Mouse (Mus musculus): ENCODE data around the gene Dock7.
"Not testable (repeated sequence)": the region's sequence is repeated elsewhere in the genome, so short reads cannot be mapped to it uniquely, and the experiment has no call there.

Dock7 gene

DNA sequence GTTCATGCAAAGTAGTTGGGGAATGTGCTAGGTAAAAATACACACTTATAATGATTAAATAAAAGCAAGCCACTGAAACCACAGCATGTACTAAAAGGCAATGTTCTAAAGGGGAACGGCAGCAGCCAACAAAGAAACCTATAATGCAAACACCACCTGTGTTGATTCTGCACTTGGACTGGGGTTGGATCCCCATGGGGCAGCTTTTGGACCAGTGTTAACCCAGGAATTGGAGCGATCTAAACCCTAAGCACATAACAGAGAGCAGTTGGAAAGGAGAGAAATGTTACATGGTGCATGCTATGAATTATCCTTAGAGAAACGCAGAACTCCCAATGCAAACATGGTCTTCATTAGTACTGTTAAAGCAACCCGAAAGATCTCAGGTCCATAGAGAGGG, 127.2 kb downstream of the Dock7 start:
- no peak for DNase-seq

DNA sequence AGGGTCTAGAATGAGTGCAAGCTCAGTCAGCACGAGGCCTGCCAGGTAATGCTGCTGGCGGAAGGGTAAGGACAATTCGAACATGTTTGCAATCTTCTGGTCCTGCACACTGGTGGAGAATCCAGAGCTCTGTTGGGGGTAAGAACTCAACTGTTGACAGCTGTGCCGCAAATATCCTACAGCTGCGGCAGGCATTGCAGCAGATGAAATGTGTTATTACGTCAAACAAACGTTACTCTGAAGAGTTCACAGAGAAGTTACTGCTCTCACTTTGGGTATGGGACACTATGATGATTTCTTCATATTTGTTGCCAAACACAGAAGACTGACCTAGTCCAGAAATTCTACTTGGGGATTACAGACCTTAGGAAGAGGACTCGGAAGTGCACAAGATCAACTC, 136.0 kb downstream of the Dock7 start:
- DNase-seq: no peak

DNA sequence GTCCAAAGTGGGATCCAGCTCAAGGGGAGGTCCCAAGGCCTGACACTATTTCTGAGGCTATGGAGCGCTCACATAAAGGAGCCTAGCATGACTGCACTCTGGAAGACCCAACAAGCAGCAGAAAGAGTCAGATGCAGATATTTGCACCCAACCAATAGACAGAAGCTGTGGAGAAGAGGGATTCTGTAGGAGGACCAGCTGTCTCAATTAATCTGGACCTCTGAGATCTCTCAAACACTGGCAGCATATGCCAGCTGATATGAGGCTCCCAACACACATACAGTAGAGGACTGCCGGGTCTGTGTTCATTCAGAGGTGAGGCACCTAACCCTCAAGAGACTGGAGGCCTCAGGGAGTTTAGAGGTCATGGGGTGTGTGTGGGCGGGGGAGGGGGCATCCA, 140.7 kb downstream of the Dock7 start:
- DNase-seq: not testable (repeated sequence)

DNA sequence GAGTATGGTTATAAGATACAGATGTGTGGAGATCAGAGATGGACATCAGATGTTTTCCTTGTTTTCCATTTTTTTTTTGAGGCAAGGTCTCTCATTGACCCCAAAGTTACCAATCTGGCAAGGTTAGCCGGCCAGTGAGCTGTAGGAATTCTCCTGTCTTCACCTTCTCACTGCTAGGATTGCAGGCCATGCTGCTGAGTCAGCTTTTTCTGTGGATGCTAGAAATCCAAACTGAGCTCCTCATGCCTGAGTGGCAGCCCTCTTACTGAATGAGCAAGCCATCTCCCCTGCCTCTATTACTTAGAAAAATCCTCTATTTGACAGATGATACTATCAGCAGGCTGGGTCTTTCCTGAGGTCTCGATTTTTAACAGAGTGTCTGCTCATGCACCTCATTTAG, 142.0 kb downstream of the Dock7 start:
- DNase-seq: no peak

DNA sequence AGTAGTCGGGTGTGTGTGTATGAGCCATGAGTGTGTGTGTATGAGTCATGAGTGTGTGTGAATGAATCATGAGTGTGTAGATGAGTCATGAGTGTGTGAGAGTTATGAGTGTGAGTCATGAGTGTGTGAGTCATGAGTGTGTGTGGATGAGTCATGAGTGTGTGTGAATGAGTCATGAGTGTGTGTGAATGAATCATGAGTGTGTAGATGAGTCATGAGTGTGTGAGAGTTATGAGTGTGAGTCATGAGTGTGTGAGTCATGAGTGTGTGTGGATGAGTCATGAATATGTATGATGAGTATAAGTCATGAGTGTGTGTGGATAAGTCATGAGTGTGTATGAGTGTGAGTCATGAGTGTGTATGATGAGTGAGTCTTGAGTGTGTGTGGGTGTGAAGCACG, 142.4 kb downstream of the Dock7 start:
- not testable (repeated sequence) for DNase-seq

DNA sequence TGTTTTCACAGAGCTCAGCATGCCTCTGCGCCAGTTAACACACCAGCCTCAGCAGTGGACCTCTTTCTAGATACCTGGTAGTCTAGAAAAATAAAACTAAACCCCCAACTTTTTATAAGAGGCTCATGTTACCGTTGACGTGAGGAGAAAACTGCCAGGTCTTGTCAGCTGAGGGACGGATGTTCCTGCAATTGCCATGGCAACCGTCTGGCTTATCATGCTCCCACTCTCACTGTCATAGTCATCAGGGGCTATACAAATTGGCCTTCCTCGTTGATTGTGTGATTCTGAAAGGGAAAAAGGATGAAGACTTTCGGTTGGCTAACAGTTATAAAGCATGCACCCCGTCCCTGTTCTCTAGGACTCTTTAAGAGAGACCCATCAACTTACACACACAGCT, 145.0 kb downstream of the Dock7 start:
- DNase-seq: no peak

DNA sequence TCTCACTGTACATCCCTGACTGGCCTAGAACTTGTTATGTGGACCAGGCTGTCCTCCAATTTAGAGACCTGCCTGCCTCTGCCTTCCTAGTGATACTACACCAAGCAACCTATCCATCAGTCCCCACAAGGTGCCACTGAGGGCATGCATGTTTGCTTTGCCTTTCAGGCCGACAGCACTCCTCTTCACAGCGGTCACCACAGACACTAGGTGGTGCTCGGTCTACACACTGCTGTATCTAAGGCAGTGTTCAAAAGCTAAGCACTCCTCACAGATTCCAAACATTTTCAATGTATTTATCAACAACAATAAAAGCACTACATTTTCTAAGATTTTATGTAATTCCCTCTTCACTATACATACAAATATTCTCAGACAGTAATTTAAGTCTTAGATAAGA, 150.8 kb downstream of the Dock7 start:
- DNase-seq: no peak

DNA sequence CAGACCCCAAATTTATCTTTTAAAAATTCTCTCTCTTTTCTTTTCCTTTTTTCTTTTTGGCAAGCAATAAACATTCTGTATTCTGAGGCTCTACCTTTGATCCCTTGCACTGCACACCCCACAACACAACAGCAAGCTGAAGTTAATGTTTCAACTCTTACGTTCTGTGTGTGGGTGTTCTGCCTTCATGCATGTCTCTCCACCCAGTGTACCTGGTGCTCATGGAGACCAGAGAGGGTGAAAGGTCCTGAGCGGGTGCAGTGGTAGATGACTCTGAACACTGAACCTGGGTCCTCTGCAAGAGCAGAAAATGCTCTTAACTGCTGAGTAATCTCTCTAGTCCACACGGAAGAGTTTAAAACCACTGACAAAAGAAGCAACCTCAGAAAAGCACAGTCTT, 160.5 kb downstream of the Dock7 start:
- DNase-seq: peak; percentile 50

DNA sequence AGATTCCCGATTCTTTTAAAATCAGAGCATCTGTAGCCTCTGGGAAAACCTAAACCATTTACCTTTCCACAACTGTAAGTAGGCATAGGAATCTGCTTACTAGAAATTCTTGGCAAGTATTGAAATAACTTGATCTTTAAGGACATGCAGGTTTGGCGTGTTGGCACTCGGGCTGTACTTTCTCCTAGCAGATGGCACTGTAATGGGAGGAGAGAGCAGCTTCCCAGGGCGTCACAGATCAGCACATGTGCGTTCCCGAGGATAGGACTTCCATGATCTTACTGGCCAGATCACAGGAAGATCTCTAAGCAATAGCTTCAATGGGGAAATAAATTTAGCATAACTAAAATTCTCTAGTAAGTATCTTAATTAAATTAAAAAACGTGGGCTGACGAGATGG, 164.7 kb downstream of the Dock7 start:
- no peak for DNase-seq

DNA sequence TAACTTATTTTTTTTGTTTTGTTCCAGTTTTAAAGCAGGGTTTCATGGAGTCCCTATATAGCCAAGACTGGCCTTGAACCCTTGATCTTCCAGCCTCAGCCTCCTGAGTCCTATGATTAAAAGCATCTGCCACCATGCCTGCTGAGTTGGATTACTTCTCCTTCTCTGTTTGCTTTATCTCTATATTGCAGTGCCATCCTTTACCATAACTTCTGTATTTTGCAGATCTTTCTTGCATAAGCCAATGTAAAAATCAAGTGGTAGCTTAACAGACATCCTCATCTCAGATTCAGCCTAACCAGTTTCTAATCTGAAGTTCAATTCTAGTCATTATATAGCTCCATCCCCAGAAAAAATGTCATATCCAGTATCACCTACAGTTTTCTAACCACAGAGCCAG, 170.2 kb downstream of the Dock7 start:
- DNase-seq: no peak

DNA sequence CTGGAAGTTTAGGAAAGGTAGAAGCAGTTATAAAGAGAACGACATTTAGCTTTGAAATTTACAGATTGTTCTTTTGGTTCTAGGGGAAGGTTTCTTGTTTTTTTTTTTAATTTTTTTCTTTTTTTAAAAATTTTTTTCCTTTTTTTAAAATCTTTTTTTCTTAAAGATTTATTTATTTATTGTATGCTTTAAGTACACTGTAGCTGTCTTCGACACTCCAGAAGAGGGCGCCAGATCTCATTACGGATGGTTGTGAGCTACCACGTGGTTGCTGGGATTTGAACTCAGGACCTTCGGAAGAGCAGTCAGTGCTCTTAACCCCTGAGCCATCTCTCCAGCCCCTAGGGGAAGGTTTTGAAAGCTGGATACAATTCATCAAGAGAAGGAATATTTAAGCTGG, 182.5 kb downstream of the Dock7 start:
- DNase-seq: not testable (repeated sequence)

DNA sequence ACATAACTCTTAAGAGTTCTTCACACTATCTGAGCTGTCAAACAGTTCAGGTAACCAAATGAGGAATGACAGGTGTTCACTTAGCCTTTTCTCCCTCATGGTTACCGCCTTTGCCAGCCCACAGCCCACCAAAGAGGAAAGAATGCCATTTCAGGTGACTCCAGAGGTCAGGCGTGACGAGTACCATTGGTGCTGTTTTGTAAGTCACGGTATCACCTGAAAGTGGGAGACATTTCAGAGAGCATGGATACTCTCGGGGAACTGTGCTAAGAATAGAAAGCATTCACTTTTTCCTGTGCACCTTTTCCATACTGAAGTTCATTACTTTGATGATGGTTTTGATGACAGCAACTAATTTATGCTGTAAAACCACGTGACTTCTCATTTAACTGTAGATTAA, 184.7 kb downstream of the Dock7 start:
- no peak for DNase-seq

DNA sequence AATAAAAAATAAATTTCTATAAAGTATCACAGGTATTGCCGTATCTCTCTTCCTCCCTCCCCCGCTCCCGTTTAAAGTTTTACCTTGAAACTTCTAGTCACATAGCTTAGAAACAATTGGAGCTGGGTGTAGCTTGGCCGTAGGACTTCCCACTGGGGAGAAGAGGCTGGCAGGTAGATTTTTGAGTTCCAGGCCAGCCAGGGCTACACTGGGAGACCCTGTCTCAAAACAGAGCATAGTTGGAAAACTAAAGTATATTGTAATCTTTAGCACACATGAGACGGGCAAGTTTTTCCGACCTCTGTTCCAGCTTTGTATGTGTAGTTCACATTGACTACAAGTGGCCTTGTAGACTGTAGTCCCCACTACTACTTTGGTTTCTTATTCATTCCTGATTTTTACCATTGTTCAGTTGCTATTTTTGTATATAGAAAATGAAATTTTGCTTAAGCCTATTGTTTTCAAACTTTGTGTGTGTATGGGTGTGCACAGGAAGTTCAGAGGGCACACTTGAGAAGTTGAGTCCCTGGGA, 195.4 kb downstream of the Dock7 start:
- peak; percentile 5 for DNase-seq

DNA sequence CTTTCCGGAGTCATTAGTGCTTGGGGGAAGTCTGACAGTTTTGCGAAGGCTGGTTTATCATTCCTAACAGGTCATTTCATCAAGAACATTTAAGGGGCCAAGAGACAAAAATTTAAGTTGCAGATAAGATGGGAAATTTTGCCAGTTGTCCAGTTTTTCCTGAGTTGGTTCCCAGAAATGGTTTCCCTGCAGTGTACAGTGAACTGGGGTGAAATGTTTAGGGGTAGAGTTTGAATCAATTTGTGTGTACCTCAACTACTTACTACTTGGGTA, 195.9 kb downstream of the Dock7 start:
- DNase-seq: no peak

DNA sequence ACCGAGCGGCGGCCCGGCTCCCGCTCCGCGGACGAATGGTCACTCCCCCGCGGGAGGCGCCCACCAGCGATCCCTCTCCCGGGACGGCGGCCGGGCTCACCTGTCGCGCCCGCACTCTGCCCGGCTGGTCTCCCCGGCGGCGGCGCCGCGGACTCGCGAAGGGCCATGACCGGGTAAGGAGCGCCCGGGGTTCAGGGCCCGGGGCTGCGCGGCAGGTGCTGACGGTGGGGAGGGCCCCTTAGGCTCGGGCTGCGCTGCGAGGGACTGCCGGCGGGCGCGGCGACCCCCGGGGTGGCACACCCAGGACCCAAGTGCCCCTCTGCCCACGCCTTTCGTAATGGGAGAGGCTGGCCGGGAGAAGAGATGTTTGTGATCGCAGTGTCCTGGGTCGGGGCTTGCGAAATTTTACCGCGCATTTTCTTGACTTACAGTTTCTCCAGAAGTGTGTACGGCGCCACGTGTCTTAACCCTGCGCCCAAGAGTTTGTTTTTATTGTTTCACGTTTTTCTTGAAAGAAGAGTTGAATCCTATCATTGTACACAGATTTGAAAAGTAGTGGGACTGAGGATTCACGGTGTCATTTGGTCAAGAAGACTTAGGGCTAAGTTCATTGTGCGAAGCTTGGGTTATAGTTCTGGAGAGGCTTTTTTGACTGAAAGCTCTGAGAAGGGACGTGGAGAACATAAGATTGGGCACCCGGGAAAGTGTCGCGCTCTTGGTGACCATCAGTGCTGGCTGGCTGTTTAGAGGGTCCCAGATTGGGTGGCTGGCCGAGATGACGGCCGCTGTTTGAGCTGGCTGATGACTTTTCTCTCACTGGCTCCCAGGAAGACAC, 196.4 kb downstream of the Dock7 start:
- peak; percentile 10 for DNase-seq

DNA sequence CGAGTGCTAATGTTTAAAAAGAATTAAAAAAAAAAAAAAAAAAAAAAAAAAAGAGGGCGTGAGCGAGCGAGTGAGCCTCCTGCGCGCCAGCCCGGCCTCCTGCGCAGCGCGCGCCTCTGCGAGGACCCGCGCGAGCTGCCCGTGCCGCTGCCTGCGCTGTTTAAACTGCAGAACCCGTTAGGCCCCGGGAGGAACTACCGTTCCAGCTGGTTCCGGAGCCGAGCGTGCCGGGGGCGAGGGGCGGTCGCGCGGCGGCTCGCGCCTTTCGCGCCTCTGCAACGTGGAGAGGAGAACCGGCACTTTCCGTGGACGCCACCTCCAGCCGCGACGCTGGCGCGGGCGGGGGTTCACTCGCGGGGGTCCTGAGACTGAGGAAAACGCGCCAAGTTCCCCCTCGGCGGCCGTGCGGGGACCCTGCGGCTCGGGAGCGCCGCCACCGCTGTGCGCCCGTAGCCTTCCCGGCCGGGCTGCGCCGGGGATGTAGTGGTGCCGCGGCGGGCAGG, 197.1 kb downstream of the Dock7 start, which contains the start of gene Usp1:
Usp1 (plus strand) TSS at position 243 of the 503 bp plus-strand sequence.
- DNase-seq: peak; percentile 90

DNA sequence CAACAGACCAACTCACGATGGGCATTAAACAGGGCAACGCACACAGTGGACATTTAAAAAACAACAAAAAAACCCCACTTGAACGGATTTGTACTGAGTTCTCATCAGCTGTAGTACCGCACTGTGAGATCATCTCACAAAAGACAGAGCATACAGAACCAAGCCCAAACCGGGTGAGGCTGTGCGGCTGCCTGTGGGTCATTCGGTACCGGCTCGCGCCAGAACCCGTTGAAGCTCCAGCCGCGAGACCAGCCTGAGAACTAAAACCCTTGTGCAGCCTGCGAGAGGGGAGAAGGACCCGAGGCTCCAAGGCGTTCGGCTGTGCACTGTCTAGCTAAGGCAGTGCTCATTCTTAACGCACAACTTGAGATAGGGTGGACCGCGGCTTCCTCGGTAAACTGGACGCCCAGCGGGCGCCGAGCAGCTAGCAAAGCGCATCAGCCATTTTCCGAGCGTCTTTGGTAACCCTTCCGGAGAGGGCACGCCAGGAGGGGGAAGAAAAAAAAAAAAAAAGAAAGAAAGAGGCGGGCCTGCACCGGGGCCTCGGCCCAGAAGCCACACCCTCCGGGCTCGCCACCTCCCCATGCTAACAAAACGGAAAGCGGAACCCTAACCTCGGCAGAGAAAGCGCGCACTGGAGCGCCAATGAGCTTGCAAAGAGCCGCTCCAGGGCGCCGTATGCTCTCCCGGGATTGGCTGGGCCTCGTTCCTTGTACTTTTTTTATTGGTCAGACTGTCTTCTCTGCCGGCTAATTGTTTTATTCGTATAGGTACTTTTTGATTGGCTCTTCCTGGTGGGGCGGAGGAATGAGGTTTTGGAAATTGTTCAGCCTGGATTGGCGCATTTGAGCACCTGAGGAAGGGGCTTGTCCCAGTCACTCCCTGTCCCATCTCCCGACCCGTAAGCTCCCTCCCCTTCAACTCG, 197.8 kb downstream of the Dock7 start:
- peak; percentile 94 for DNase-seq

DNA sequence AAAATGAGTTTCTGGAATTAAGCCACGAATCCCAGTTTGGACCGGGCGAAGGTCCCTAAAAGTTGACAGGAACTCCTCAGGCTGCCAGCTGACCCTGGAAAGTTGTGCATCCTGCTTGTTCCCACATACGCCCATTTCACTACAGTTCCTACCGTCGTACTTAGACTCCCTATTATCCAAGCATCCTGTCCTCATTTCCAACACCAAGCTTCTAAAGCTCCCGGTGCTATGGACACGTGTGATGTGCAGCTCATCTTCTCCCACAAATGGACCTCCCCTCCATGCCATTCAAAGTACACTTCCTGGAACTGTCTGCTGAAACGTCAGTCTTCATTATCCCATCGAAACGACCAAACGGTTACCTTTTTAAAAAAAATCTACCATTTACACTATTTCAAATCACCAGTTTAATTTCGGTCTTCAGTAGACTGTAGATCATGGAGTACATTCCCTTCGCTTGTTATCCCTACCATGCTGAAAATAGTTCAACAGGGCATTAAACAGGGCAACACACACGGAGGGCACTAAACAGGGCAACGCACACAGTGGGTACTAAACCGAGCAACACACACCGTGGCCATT, 198.6 kb downstream of the Dock7 start:
- peak; percentile 16 for DNase-seq

DNA sequence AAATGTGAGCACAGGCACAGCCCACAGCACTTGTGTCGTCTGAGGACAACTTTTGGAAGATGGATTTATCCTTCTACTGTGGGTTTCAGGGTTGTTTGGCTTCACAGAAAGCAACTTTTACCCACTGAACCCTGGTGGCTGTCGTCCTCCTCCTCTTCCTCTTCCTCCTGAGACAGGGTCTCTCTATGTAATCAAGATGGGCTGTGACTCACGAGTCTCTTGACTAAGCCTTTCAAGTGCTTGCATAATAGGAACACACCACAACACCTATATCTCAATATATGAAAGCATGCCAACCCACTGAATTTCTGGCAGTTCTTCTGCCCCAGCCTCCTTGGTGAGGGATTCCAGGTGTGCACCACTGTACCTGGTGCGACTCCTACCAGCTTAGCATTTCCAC, 199.8 kb downstream of the Dock7 start:
- no peak for DNase-seq

DNA sequence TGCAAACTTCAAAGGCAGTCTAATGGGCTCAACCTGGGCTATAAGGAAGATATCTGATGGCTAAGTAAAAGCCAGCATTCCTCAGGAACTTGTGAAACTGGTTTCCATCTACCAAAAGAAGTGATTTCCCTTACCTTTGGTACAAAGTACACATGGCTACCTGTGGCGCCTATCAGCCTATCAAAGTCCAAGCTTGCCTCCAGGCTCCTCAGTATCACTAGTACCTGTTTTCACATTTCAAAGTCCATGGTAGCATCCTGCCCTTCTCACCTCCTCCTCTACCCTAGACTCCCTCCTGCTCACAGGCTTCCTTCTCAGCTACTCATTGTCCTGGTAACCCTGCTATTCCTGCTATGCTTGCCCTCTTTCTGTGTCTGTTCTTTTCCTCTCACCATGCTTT, 202.5 kb downstream of the Dock7 start:
- DNase-seq: no peak

DNA sequence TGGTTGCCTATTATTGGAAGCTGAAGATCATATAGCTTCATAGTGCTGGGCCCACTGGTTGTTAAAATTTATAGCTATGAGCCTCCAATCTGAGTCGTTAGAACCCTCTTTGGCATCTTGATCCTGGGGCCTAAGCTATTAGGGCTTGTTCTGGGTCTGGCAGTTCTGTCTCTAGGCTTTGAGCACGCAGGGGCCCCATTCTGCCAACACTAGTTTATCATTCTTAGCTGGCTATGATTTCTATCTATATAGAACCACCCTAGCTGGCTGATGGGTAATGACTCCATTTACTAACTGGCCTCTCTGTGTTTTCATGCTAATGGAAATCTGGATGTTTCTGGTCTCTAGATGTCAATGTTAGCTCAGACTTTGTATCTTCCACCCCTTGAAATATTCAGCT, 203.0 kb downstream of the Dock7 start:
- no peak for DNase-seq

DNA sequence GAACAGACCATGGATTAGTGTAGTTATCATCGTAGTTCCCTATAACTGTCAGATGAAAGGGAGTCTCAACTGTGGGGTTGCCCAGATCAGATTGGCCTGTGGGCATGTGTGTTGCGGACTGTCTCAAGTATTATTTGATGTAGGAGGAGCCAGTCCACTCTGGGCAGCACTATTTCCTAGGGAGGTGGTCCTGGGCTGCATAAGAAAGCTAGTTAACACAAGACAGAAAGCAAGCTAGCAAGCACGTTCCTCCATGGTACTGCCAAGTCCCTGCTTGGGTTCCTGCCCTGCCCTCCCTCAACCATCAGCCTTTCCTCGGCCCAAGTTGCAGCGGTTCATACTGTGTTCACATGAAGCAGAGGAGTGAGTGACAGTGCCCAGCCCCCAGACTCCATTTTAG, 210.5 kb downstream of the Dock7 start:
- DNase-seq: no peak

DNA sequence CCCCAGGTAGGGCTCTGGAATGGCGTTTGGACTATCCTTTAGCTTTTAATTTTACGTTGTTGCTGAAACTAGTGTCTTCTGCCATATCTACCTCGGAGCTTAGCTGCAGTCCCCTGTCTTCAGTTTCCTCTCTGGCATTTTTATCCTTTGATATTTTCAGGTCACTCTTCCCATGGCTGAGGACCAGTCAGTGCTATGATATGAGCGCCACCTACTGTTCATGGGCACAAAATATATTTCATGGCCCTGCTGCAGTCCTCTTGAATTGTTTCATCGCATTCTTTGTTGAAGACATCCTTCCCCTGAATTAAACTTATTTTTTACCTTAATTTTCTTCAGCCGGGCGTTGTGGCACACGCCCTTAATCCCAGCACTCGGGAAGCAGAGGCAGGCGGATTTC, 233.6 kb downstream of the Dock7 start:
- DNase-seq: peak; percentile 46

Measured in kidney, adult 18-20 months (tissue).